Comparison of ENCODE assay signal across 8 mouse cellular contexts in the genomic region with DNA sequence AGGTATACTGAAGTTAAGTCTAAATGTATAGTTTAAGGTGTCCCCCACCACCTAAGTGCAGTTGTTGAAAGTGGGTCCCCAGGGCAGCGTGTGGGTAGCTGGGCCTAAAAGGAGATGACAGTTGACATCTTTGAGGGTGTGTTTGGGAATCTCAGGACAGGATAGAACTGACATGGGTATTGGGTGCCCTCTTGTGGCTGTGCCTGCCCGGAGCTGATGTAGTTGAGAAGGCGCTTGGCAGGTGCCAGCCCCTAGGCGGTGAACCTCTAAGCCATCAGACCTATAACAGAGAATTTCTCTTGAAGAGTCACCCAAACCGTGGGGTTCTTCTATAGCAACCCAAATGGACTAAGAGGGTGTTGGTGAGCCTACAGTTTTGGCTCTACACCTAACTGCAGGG. TPM values are rescaled to one million over a fixed set of nuclear protein-coding genes. Genes with fewer than 3 reads are reported as not detected.
DNase-seq lines count a peak whose midpoint lies in the region; ATAC-seq lines count a peak whose summit lies in the region.

No protein-coding gene starts in this region.

- H3K4me1 ChIP-seq in embryonic facial prominence, embryonic 10.5 days, result 0 out of 2 replicates have a peak, but pooled peaks cover 2% of the 10 kb centered on the region
- no peaks in the 10 kb centered on the region for H3K4me1 ChIP-seq in kidney, embryonic 14.5 days (ENCODE audit: control insufficient read depth, insufficient read depth, low read length)
- H3K4me1 ChIP-seq in neural tube, embryonic 11.5 days (ENCODE audit: control insufficient read depth, insufficient read depth, low read length), result no peaks in the 10 kb centered on the region
- no peaks in the 10 kb centered on the region for H3K4me1 ChIP-seq in stomach, embryonic 14.5 days (ENCODE audit: control insufficient read depth, insufficient read depth, low read length)

- no peak overlapping the region for H3K4me2 ChIP-seq in kidney, embryonic 14.5 days (replicated peaks; ENCODE audit: low read depth, low read length)
- H3K4me2 ChIP-seq in neural tube, embryonic 11.5 days (ENCODE audit: low read depth), result no peak overlapping the region
- H3K4me2 ChIP-seq in stomach, embryonic 14.5 days (replicated peaks; ENCODE audit: low read depth, low read length), result no peak overlapping the region

- no peak overlapping the region for H3K9ac ChIP-seq in kidney, embryonic 14.5 days (ENCODE audit: low read depth, low read length)
- H3K9ac ChIP-seq in neural tube, embryonic 11.5 days (ENCODE audit: low read length), result no peak overlapping the region
- no peak overlapping the region for H3K9ac ChIP-seq in stomach, embryonic 14.5 days (replicated peaks; ENCODE audit: low read depth, low read length)

- H3K27me3 ChIP-seq in embryonic facial prominence, embryonic 10.5 days (replicated peaks; ENCODE audit: low read depth, poor library complexity, severe bottlenecking), result no peaks in the 10 kb centered on the region
- no peaks in the 10 kb centered on the region for H3K27me3 ChIP-seq in kidney, embryonic 14.5 days (ENCODE audit: control insufficient read depth, insufficient read depth, low read length)
- no peaks in the 10 kb centered on the region for H3K27me3 ChIP-seq in neural tube, embryonic 11.5 days (ENCODE audit: control insufficient read depth, insufficient read depth, low read length)
- no peaks in the 10 kb centered on the region for H3K27me3 ChIP-seq in stomach, embryonic 14.5 days (ENCODE audit: control insufficient read depth, insufficient read depth, low read length)

- peak; percentile 80 for DNase-seq in 3T3-L1 (ENCODE audit: low read depth, low spot score)
- peak; percentile 87 for DNase-seq in adrenal gland, postnatal 10 days
- peak; percentile 83 for DNase-seq in embryonic facial prominence, embryonic 10.5 days (ENCODE audit: low spot score)
- DNase-seq in heart, adult 8-10 months (ENCODE audit: low spot score), result peak; percentile 67
- peak; percentile 72 for DNase-seq in liver
- DNase-seq in neural tube, embryonic 11.5 days (ENCODE audit: low spot score), result peak; percentile 79

- H3K4me3 ChIP-seq in embryonic facial prominence, embryonic 10.5 days, result no peak overlapping the region
- no peak overlapping the region for H3K4me3 ChIP-seq in kidney, embryonic 14.5 days (ENCODE audit: low read length)
- no peak overlapping the region for H3K4me3 ChIP-seq in neural tube, embryonic 11.5 days (ENCODE audit: low read depth, low read length)
- no peak overlapping the region for H3K4me3 ChIP-seq in stomach, embryonic 14.5 days (ENCODE audit: low read depth, low read length)

- WGBS in embryonic facial prominence, embryonic 10.5 days, result 10% methylated on average over 5 of the region's 5 CpGs
- WGBS in kidney, embryonic 14.5 days, result 7% methylated on average over 5 of the region's 5 CpGs
- WGBS in neural tube, embryonic 11.5 days, result 10% methylated on average over 5 of the region's 5 CpGs
- 11% methylated on average over 5 of the region's 5 CpGs for WGBS in stomach, embryonic 14.5 days

- ATAC-seq in kidney, embryonic 14.5 days (ENCODE audit: low FRiP score, low TSS enrichment), result peak; percentile 78
- ATAC-seq in neural tube, embryonic 11.5 days (ENCODE audit: insufficient read depth, low FRiP score, low TSS enrichment), result peak; percentile 72; the same call in 1 of the 2 replicates
- peak; percentile 53; the same call in 1 of the 2 replicates for ATAC-seq in stomach, embryonic 14.5 days (ENCODE audit: insufficient number of reproducible peaks, insufficient read depth, low FRiP score, low read depth)

- no peak overlapping the region for H3K27ac ChIP-seq in embryonic facial prominence, embryonic 10.5 days (replicated peaks)
- no peak overlapping the region for H3K27ac ChIP-seq in kidney, embryonic 14.5 days (ENCODE audit: low read depth, low read length)
- no peak overlapping the region for H3K27ac ChIP-seq in neural tube, embryonic 11.5 days (ENCODE audit: low read depth, low read length)
- no peak overlapping the region for H3K27ac ChIP-seq in stomach, embryonic 14.5 days (ENCODE audit: low read length)

- no peaks in the 10 kb centered on the region for H3K9me3 ChIP-seq in embryonic facial prominence, embryonic 10.5 days
- 0 out of 2 replicates have a peak, but pooled peaks cover 3% of the 10 kb centered on the region for H3K9me3 ChIP-seq in kidney, embryonic 14.5 days (ENCODE audit: control insufficient read depth, low read length)
- H3K9me3 ChIP-seq in neural tube, embryonic 11.5 days (ENCODE audit: control insufficient read depth, low read length), result no peaks in the 10 kb centered on the region
- H3K9me3 ChIP-seq in stomach, embryonic 14.5 days (ENCODE audit: control insufficient read depth, low read depth, low read length), result no peaks in the 10 kb centered on the region

- no peaks in the 10 kb centered on the region for H3K36me3 ChIP-seq in embryonic facial prominence, embryonic 10.5 days (replicated peaks)
- no peaks in the 10 kb centered on the region for H3K36me3 ChIP-seq in kidney, embryonic 14.5 days (ENCODE audit: control insufficient read depth, insufficient read depth, low read length)
- no peaks in the 10 kb centered on the region for H3K36me3 ChIP-seq in neural tube, embryonic 11.5 days (ENCODE audit: control insufficient read depth, insufficient read depth, low read length)
- no peaks in the 10 kb centered on the region for H3K36me3 ChIP-seq in stomach, embryonic 14.5 days (ENCODE audit: control insufficient read depth, insufficient read depth, low read length)

RNA-seq across cellular contexts. Expression of a gene that starts 6.0 kb away (rescaled TPM):
- total RNA-seq in adrenal gland, postnatal 10 days (2021), result 10 to 100 TPM; 13.0 to 31.0 TPM
- 2.0 and 2.3 TPM in 2 replicates for polyA plus RNA-seq in embryonic facial prominence, embryonic 10.5 days (2016; fragmentation: Nextera tagmentation; extraction: Ambion mirVana)
- total RNA-seq in heart, adult 8-10 months (2022), result 1 to 10 TPM; 1.0 to 2.8 (median 2.0) TPM
- 4.8 and 5.1 TPM in 2 replicates for polyA plus RNA-seq in kidney, embryonic 14.5 days (2014; fragmentation: Nextera tagmentation; extraction: Ambion mirVana)
- polyA plus RNA-seq in neural tube, embryonic 11.5 days (2014; fragmentation: Nextera tagmentation; extraction: Ambion mirVana), result 0.99 and 1.4 TPM in 2 replicates
- polyA plus RNA-seq in stomach, embryonic 14.5 days (2014; fragmentation: Nextera tagmentation; extraction: Ambion mirVana), result 1.2 and 1.5 TPM in 2 replicates

RNA-seq across cellular contexts. Expression of a gene that starts 33.5 kb away (rescaled TPM):
- not detected for total RNA-seq in adrenal gland, postnatal 10 days (2021)
- polyA plus RNA-seq in embryonic facial prominence, embryonic 10.5 days (2016; fragmentation: Nextera tagmentation; extraction: Ambion mirVana), result 0.26 and 0.29 TPM in 2 replicates
- total RNA-seq in heart, adult 8-10 months (2022), result not detected
- 0.56 TPM in 1 of 2 replicates, not detected in the other for polyA plus RNA-seq in kidney, embryonic 14.5 days (2014; fragmentation: Nextera tagmentation; extraction: Ambion mirVana)
- polyA plus RNA-seq in neural tube, embryonic 11.5 days (2014; fragmentation: Nextera tagmentation; extraction: Ambion mirVana), result 0.49 and 0.89 TPM in 2 replicates
- polyA plus RNA-seq in stomach, embryonic 14.5 days (2014; fragmentation: Nextera tagmentation; extraction: Ambion mirVana), result not detected in 2 replicates

RNA-seq across cellular contexts. Expression of a gene that starts 41.9 kb away (rescaled TPM):
- total RNA-seq in adrenal gland, postnatal 10 days (2021), result 1 to 10 TPM; 3.2 to 6.4 TPM
- polyA plus RNA-seq in embryonic facial prominence, embryonic 10.5 days (2016; fragmentation: Nextera tagmentation; extraction: Ambion mirVana), result 0.75 and 1.1 TPM in 2 replicates
- 10 to 100 TPM in 2 of 4 experiments, 1 to 10 TPM in 2; 8.9 to 13.2 (median 10.3) TPM for total RNA-seq in heart, adult 8-10 months (2022)
- 1.9 and 2.7 TPM in 2 replicates for polyA plus RNA-seq in kidney, embryonic 14.5 days (2014; fragmentation: Nextera tagmentation; extraction: Ambion mirVana)
- polyA plus RNA-seq in neural tube, embryonic 11.5 days (2014; fragmentation: Nextera tagmentation; extraction: Ambion mirVana), result 0.55 and 1.4 TPM in 2 replicates
- 1.6 and 2.1 TPM in 2 replicates for polyA plus RNA-seq in stomach, embryonic 14.5 days (2014; fragmentation: Nextera tagmentation; extraction: Ambion mirVana)

RNA-seq across cellular contexts. Expression of a gene that starts 42.0 kb away (rescaled TPM):
- 10 to 100 TPM; 36.4 to 51.7 TPM for total RNA-seq in adrenal gland, postnatal 10 days (2021)
- 179 and 180 TPM in 2 replicates for polyA plus RNA-seq in embryonic facial prominence, embryonic 10.5 days (2016; fragmentation: Nextera tagmentation; extraction: Ambion mirVana)
- total RNA-seq in heart, adult 8-10 months (2022), result 10 to 100 TPM; 28.4 to 38.8 (median 30.2) TPM
- 82.2 and 86.8 TPM in 2 replicates for polyA plus RNA-seq in kidney, embryonic 14.5 days (2014; fragmentation: Nextera tagmentation; extraction: Ambion mirVana)
- 147 and 159 TPM in 2 replicates for polyA plus RNA-seq in neural tube, embryonic 11.5 days (2014; fragmentation: Nextera tagmentation; extraction: Ambion mirVana)
- 75.0 and 75.8 TPM in 2 replicates for polyA plus RNA-seq in stomach, embryonic 14.5 days (2014; fragmentation: Nextera tagmentation; extraction: Ambion mirVana)
